Mouse (Mus musculus): ENCODE measurements around the gene Col25a1.

The Col25a1 gene

DNA sequence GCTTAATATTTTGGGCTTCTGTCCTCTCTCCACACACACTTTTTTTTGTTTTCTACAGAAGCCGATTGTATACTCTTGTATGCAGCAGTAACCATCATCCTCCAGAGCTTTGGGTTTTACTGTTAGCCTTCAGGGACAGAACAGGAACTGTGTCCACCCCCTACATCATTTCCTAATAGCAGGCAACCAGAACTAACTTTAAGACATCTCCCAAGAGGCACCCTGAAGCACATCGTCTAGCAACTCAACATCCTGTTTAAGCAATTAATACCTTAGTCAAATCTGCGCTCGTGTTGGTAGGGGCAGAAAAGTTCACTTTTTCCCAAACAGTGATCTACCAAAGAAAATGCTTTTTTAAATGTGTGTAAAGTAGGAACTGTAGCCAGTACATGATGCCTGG is 357.5 kb downstream of the Col25a1 start:
- no peak for DNase-seq

DNA sequence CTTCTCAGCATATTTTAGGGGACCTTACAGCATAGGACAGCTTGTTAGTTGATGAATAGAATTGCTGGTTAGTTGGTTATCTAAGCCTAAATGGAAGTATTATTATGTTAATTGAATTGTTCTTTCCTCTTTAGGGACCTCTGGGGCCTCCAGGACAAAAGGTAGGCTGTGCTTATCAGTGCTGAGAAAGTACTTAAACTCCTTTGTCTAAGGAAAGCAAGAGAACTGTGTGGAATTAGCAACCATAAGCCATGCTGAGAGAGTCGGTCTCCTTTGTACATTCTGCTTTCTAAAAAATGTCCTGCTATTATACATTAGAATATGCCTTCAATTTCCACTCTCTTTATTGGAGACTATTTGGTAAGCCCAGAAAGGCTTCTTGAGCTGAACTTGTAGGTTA is 362.9 kb downstream of the Col25a1 start:
- no peak for DNase-seq

DNA sequence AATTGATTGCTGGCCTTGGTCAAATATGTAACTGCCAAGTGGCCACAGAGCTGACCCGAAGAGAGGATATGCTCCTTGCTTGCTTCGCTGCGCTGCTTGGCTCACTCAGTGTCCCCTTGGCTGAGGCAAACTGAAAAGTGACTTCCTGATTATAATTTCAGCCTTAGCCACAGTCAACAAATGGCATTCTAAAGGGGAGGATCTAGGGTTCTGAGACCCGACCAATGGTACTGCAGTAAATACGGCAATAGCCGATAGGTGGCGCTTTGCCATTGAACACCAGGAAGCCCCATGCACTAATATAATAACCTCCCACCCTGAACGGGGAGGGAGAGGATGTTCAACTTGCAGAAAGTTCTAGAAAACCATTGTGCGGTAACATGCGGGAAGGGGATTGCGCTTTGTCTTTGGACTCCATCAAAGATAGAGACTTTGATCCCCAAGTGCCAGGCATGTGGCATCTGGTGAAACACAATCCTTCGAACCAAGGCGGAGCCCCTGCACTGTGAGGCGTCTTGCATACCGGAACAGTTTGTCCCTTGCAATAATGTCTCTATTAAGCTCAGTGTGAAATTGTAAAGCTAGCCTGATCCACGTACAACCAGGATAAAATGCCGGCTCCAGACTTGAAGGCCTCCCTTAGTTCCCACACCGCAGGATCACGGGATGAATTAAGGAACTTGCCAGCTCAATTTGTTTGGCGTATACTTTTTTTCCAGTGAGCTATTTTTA is 363.5 kb downstream of the Col25a1 start:
- DNase-seq: peak; percentile 83 to 84

DNA sequence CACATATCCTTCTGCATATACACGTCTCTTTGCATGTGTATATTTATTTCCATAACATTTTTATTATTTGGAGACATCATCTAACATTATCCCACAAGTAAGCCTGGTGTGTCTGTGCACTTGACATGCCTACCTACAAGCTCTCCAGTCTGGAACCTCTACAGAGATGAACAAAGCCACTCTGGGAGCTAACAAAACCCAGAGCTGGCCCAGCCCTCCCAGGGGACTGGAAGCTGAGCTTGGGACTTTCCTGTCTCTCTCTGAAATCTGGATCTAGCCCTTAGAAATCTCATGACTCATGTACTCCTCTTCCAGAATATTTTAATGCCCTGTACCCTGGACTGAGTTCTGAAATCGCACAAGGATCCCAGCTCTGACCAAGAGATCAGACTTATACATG is 365.7 kb downstream of the Col25a1 start:
- no peak for DNase-seq

DNA sequence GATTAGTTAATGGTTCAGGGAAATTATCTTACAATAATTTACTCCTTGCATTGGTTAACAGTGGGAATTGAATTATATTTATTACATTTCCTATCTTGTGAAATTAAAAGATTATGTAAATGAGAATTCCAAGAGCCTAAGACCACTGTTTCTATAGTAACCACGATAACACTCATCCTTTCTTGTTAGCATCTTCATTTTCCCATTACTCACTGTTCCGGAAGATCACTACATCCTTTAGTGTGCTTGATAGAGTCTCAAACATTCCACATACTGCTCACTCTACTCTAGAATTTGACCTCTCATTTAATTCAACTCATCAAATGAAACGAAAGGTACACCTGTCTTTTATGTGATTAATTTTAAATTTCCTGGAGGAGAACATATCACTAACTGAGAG is 370.4 kb downstream of the Col25a1 start:
- DNase-seq: no peak

DNA sequence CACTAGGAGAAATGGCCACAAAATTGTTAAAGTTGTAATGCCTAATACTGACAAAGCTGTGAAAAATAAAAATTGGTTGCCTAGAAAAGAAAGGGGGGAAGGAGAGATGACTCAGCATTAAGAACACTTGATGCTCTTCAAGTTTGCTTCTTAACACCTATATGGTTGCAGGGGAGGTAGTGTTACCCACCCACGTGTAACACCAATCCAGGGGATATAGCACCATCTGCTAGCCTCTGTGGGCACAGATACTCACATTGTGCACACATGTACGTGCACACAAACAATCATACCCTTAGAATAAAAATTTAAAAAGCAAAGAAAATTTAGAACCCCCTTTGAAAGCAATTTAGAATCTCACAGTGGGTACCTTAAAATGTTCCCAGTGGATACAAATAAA is 377.0 kb downstream of the Col25a1 start:
- DNase-seq: no peak

DNA sequence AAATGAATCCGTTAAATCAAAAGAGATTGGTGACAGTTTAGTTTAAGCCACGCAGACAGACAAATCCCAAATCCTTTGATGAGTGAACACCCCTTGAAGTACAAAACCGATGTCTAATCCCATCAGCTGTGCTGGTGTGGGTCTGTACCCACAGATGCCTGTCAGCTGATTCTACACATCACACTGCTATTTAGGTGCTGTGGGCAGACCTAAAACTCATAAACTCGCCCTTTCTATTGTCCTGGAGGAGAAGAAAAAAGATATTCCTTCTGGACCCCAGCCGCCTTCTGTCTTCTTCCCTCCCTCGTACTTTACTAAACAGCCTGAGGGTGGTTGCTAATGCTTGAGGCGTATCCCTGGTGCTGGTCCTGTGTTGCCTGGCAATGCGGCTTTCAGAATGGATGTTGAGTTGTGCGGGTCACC is 387.2 kb downstream of the Col25a1 start:
- no peak for DNase-seq

DNA sequence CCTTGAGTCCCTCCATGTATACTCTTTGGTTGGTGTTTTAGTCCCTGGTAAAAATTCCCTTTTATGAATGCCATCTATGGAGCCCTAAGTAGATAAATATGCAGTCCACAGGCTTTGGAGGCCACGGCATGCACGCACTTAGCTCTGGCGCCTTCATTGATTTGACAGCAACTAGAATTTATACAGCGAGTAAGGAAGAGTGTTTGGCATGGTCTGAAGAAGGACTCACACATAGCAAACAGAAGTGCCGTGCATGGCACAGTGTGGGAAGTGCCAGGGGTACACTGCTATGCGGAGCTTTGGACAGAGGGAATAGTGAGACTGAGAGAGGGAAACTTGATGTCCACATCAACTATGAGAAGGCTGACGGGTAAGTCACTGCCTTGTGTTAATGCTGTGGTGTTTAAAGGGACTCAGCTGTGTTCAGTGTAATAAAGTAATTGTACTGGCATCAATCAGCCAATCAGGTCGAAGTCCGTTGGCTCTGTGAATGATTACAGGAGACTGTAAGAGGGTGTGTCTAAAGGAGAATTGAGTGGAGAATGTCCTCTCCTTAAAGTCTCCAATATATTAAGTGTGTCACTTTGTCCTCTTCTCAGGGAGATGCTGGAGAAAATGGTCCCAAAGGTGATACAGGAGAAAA is 390.7 kb downstream of the Col25a1 start:
- no peak for DNase-seq

DNA sequence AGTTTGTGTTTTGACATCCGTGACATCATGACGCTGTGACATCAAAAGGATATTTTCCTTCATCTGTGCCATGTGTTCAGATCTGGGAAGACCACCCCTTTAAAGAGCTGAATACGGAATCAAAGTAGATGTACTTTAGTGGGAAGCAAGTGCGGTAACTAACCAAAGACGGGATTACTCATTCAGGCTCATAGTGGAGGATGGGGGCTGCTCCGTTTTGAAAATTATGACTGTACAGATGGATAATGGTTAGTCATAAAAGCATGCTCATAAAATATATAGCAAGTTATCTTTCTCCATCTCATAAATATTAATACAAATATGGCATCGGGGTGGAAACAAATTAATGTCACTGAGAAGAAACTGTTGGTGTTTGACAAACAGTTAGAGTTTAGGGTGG is 391.7 kb downstream of the Col25a1 start:
- DNase-seq: no peak

DNA sequence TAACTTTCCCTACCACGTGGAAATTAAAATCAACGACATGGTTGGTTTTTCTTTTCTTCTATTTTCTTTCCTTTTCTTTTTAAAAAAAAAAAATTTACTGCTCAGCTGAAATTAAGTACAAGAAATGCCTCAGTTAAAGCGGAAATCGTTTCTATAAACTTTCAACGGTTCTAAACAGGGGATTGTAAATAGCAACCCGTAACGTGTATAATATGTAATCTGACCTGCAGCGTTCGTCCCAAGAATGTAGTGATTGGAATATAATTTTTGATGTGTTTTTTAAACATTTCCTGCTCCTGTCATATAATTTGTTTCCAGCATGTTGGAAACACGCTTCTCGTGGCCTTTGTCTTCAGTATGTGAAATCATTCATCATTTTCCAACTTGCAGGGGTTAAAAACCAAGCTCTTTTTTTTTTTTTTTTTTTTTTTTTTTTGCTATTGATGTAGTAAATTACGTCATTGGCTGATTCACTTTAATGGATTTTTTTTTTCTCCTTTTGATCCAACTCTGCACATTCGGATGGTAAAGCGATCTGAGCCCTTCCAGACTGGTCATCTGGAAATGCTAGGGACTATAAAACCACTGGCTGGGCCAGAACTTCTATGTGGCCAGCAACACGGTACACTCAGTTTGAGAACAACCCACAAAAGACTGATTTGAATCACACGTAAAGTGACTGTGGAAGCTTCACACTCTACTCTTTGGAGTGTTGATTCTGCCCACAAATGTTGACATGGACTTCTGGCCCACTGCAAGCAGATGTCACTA is 393.3 kb downstream of the Col25a1 start:
- no peak for DNase-seq

DNA sequence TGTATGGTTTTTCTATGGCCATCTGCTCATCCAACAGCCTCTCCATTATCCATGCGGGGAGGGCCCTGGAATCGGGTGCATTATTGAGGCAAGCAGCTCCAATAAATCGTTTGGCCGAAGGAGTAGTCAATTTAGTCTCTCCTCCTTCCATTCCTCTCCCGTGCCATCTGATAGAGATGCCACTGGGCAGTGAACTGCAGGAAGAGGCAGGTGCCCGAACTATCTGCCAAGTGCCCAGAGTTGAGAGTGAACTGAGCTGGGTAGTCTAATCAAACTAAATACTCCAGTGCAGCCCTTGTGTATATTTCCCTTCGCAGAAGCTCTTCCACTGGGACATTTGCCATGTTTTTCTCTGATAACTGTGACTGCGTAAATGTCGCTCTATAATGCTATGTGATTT is 403.7 kb downstream of the Col25a1 start:
- peak; percentile 49 to 65 for DNase-seq

DNA sequence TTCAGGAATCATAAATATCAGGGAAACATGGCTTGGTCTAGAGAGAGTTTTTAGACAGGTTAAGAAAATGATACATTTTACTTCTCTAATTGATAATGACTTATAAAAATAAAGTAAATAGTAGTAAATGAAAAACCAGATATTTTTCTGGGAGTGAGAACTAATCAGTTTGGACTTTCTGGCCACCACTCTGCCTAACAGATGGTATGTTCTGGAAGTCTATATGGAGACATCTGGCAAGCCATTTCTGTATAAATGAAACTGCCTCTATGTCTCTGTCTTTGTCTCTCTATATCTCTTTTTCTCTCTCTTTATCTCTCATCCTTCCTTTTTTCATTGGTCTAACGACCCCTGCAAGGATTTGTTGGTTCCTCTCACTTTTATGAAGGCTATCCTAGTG is 410.2 kb downstream of the Col25a1 start:
- DNase-seq: peak; percentile 9 to 16

DNA sequence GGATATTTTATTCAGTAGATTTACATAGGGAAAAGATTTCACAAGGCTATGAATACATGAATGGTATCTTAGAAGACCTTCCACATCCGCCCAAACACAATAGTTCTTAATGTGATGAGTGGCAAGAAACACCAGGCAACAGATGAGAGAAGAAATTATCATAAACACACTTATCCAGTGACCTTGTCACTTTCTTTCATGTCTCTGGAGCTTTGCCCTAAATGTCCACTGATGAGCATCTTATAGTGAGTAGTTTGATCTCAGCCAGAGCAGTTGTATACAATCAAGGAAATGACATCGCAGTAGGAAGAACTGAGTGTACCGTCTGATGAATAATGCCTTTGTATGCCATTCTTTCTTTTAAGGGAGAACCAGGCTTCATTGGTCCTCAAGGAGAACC is 414.7 kb downstream of the Col25a1 start:
- DNase-seq: no peak

DNA sequence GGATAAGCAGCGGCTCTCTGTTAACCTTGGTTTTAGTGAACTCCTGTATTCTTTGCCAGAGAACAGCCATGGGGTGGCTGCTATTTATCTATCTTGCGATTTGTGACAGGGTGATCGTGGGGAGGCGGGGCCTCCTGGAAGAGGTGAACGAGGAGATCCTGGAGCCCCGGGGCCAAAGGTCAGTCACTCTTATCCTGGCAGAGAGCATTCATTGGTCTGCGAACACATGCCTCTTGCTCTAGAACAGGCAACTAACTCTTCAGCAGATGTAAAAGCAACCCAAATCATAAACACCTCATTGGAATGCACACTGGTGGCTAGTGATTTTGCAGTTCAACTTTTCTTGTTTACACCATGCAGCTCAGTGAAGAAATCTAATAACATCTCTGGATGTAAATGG is 417.8 kb downstream of the Col25a1 start:
- DNase-seq: no peak

DNA sequence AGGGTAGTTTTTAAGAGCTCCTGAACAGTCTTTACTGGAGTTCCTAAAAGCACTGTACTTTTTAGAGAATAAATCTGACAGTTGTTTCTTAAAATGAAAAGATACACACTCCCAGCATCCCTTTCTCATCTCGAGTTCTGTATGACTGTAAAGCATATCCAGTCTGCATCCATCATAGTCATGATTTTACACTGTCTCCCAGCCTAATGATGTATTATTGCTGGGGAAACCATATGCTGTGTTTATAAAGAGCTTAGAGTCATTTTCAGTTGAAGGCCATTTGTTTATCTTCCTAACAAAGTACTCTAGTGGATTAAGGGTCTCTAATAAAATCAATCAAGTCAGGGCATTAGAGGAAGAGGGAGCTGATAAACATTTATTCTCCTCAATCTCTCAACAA is 425.0 kb downstream of the Col25a1 start:
- DNase-seq: no peak

DNA sequence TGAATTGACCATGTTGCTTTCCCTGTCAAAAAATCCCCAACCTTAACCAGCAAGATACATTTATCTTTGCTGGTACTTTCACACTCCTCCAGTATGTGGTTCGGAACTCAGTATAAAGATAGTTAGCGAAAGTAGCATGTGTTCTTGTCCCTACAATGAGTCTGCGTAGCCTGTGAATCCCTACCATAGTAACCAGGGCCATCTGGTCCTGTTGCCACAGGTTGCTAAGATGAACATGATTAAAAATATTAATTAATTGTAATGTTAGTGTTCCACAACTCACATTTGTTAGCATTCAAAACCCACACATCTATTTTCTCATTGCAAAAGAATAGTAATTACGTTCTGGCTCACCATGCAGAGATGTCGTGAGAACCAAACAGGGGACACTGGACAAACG is 434.3 kb downstream of the Col25a1 start:
- DNase-seq: no peak

DNA sequence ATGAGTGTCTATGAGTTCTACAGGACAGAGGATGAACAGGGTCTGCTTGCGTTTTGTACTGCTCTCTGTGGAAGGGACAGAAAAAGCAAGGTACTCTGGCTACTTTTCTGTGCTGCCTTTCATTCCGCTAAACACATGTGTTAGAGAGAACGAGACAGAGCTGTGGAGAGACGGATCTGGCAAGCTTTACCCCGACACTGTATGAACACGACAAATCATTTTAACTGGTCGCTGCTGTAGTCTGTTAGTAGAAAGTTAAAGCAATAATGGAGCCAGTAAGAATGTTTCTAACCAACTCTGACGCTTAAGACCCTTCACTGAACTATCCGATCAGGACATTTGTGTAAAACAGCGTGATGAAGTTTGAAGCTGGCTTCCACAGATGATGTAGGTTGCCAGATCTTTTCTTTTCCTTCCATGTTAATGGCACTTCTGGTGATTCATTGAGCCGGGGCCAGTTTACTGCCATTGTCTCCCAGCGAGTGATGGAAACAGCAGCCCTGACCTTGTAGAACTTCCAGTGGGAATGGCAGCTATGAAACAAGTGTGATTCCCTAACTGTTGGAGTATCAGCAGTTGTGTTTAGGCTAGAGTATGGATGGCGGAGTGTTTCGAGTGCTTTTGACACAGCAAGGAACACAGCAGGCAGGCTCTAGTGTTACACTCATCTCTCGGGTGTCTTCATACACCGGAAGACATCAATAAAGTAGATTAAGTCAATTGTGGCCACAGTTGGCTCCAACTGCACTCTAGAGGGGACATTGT is 437.2 kb downstream of the Col25a1 start:
- no peak for DNase-seq

DNA sequence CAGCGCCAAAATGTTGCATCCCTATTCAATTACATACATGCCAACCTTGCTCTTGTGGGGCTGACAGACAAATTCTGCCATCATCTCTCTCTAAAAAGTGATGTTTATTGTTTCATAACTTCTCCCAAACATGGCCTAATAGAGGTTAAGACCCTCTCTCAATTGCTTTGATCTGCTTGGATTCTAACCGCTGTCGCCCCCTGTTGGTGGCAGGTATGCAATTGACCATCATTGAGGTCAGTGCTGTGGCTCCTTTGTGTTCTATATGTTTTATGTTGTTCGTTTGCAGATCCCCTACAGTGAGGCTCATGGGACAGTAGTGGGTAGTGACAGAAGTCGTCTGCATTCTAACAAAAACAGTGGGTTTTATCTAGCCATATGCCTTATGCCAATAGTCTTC is 441.9 kb downstream of the Col25a1 start:
- DNase-seq: no peak

DNA sequence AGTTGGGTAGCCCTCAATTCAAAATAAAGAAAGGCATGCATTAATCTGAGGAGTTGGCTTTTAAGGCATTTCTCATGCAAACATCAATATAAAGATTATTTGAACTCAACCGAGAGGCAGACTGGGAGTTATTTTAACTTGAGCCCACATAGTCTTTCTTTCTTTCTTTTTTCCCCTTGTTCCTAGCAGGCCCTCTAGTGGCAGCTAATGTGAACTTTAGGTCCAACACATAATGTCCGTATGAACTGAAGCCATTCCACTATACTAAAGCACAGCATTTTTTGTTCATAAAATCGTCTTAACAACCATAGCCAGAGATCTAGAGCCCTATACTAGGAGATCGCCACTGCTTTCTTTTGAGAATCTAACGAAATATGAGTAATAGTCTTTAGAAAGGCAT is 443.4 kb downstream of the Col25a1 start:
- DNase-seq: peak; percentile 76 to 79

DNA sequence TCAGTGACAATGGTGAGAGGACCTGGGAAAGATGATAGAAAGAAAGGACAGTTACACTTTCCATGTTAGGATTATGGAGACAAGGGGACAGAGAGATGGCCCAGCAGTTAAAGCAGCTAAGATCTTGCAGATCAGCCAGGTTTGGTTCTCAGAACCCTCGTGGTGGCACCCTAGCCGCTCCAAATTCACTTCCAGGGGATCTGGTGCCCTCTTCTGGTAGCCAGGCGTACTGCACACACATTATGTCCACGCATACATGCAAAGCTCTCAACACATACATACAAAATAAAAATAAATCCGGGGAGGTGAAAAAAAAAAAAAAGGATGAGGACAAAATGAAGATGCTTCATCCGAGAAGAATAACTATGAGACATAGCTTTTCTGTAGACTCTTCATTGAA is 445.4 kb downstream of the Col25a1 start:
- peak; percentile 52 to 69 for DNase-seq

DNA sequence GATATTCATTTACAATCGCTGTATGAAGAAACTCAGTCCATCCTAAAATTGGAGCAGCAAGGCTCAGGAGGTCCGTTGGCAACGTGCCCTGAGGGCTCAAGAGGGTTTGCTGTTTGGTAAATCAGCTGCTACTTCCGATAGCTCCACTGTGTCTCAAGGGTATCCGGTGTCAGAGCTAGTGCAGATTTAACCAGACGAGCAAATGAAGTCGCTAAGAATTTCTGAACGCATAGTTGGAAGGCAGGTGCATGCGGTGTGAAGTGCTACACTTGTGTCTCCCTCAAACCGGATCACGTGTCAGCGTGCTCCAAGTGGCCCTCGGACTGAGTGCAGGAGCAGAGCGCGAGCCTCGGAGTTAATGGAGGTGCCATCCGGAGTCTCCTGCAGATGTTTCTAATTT is 448.2 kb downstream of the Col25a1 start:
- DNase-seq: peak; percentile 62 to 69

DNA sequence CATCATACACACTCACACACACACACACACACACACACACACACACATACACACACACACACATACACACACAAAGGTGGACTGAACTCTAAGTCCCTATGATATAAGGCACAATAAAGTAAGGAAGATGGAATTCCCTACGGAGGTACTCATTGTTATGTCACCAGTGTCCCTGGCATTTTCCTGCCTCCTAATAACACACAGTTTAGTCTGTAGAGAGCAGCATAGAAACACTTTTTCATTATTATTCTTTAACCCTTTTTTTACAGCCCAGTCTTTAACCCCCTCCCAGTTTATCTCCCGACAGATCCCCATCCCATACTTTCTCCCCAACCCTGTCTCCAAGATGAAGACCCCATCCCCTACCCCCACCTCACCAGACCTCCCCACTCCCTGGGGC is 450.3 kb downstream of the Col25a1 start:
- DNase-seq: no peak

All from cerebellum, postnatal 10 days (tissue).